Mouse (Mus musculus) left cerebral cortex, postnatal 36 days (tissue): ENCODE measurements at regions not wholly inside any gene's neighbourhood (a gene's known extent, or its start where the extent isn't known, plus 50 kb on each side); places are given as distances from the start of the nearest gene placed in this dataset.
A peak's percentile ranks its signal among the peaks of the same experiment; 100 is the strongest.

ENCODE experiments used
- DNase-seq, 2 experiments: peaks; one replicate each; pipeline ENCODE4 v3.0.0; 2021 to 2022; ENCODE audit warnings: low spot score in 2 of 2, mixed read lengths in 1 of 2
- intact Hi-C: fragments of 180-260 bp; cut with DNase I; formaldehyde crosslinking; loops from one replicate; pipeline ENCODE4 v1.15.1; 2025

- no peak for DNase-seq
- intact Hi-C loops, result no loop called here
Observed at GRCm38 (mm10) chr10:39316533-39316932, 52.1 kb upstream of the Fyn start.

GRCm38 (mm10) chr10:39315434-39316174 lies 53.1 kb upstream of the Fyn start:
- DNase-seq, result no peak
- intact Hi-C loops, result no loop called here

GRCm38 (mm10) chr10:39311501-39311900 lies 57.2 kb upstream of the Fyn start:
- no peak for DNase-seq
- intact Hi-C loops, result no loop called here

GRCm38 (mm10) chr10:39308535-39308934 lies 60.1 kb upstream of the Fyn start:
- intact Hi-C loops, result no loop called here

GRCm38 (mm10) chr10:39292703-39293496 lies 75.8 kb upstream of the Fyn start:
- DNase-seq, result no peak
- intact Hi-C loops, result no loop called here

More at GRCm38 (mm10) chr10:39308535-39308934, 60.1 kb upstream of the Fyn start:
- DNase-seq, result no peak

- no peak for DNase-seq
- intact Hi-C loops, result no loop called here
Observed at GRCm38 (mm10) chr10:39291747-39292198, 76.9 kb upstream of the Fyn start.

GRCm38 (mm10) chr10:39291134-39291746 lies 77.4 kb upstream of the Fyn start:
- DNase-seq, result peak; percentile 25 to 26
- intact Hi-C loops, result no loop called here

GRCm38 (mm10) chr10:39290245-39290644 lies 78.4 kb upstream of the Fyn start:
- no peak for DNase-seq
- intact Hi-C loops, result no loop called here

GRCm38 (mm10) chr10:39280366-39281000 lies 88.2 kb upstream of the Fyn start:
- intact Hi-C loops, result no loop called here
- no peak for DNase-seq

- no peak for DNase-seq
- intact Hi-C loops, result no loop called here
Observed at GRCm38 (mm10) chr10:39274202-39274601, 94.5 kb upstream of the Fyn start.

GRCm38 (mm10) chr10:39273426-39273825 lies 95.2 kb upstream of the Fyn start:
- intact Hi-C loops, result no loop called here
- DNase-seq, result no peak

GRCm38 (mm10) chr10:39272387-39272949 lies 96.2 kb upstream of the Fyn start:
- no peak for DNase-seq
- intact Hi-C loops, result no loop called here

- intact Hi-C loops, result no loop called here
- no peak for DNase-seq
Observed at GRCm38 (mm10) chr10:39270406-39270805, 98.2 kb upstream of the Fyn start.

- intact Hi-C loops, result no loop called here
- DNase-seq, result no peak
Observed at GRCm38 (mm10) chr10:39267236-39267635, 101.4 kb upstream of the Fyn start.

- peak; percentile 18 to 33 for DNase-seq
- intact Hi-C loops, result no loop called here
Observed at GRCm38 (mm10) chr10:39266482-39266881, 102.2 kb upstream of the Fyn start.

GRCm38 (mm10) chr10:39262466-39262865 lies 98.9 kb upstream of the Ccn6 start:
- DNase-seq, result no peak
- intact Hi-C loops, result no loop called here

GRCm38 (mm10) chr10:39261174-39262145 lies 97.9 kb upstream of the Ccn6 start:
- no peak for DNase-seq
- intact Hi-C loops, result no loop called here

- intact Hi-C loops, result no loop called here
- DNase-seq, result no peak
Observed at GRCm38 (mm10) chr10:39260061-39260460, 96.5 kb upstream of the Ccn6 start.
